Mouse (Mus musculus): ENCODE results near the gene Vmp1.
A peak's percentile ranks its signal among the peaks of the same experiment; 100 is the strongest.

Gene Vmp1

DNA sequence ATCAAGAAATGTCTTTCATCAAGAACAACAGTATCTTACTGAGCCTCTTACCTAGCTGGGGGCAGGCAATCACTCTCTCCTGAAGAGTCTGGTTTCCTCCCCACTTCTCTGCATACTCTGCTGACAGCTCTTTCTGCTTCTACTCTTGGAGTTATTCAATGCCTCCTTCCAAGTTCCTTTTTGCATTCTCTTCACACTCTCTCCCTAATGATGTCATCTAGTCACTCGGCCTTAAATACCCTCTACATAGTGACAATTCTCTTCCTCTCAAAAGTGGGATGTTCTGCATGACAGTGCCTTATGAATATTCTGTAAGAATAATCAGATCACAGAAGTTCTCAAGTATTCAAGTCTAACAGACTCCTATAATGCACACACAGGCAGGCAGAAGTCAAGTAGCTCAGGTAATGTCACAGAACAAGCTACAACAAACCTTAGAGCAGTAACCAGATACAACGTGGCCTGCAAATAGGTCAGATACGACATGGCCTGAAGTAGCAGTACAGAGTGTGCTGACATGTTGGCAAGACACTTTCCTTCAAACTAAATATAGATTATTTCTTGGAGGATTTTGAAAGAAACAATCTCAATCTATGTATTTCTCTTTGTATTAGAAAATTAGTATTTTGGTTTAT, 12.5 kb downstream of the Vmp1 start:
- DNase-seq = no peak

DNA sequence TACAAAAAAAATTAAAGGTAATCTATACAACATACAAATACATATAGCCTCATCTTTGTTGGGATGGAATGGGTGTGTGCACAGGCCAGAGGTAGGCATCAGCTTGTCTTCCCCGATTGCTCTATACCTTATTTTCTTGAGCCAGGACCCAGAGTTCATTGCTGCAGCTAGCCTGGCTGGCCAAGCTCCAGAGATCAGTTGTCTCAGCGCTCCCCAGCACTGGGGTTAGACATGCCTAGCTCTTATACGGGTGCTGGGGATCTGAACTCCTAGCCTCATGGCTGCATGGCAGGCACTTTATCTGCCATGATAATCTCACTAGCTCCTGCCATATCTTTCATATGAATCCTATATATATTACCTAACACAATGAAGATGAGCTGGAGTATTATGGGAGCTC, 15.5 kb downstream of the Vmp1 start:
- DNase-seq = no peak

DNA sequence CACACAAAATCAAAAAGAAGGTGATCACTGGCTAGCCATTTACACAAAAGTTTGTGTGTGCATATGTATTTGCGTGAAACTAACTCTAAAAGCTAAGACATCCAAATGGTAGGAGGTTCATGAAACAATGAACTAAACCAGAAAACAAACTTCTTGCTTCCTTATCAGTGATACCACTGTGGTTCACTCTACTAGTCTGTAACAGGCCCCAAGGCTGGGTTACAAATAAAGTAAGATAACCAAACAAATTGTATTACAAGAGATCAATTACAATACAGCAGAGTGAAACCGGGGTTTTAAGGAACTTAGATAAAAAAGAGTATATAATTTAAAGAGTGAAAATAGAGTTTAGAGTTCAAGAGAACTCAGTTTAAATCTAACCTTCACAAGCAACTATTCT, 16.1 kb downstream of the Vmp1 start:
- DNase-seq = no peak

DNA sequence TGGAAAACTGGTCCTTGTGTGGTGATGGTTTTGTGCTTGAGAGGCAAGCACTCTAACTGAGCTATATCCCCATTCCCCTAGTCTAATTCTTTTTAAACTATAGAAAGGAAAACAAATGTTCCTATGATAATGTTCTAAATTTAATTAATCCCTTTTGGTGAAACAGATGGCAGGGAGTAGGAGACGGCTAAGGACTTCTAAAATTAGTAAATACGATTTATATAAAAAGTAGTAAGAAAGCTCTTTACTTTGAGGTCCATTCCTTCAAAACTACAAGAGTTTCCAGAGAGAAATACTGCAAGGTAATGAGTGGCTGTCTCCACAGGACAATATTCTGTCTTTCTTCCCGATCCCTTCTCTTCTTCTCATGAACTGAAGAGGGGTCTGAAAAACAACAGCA, 19.2 kb downstream of the Vmp1 start:
- DNase-seq = no peak

DNA sequence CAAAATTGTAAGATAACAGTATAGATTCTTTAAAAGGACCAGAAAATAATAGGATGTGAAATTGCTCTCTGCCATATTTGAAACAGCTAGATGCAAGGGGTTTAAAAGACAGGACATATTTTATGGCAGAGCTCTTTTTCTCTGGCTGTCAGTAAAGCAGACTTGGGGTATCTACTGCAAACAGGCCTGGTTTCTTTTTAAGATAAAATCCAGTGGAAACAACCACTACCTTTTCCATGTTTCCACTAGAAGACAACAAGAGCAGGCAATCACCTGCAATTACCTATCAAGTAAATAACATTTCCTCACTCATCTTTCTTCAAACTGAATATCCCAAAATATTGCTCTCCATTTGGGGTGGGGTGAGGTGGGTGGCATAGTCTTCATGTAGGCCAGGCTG, 19.7 kb downstream of the Vmp1 start:
- no peak for DNase-seq

DNA sequence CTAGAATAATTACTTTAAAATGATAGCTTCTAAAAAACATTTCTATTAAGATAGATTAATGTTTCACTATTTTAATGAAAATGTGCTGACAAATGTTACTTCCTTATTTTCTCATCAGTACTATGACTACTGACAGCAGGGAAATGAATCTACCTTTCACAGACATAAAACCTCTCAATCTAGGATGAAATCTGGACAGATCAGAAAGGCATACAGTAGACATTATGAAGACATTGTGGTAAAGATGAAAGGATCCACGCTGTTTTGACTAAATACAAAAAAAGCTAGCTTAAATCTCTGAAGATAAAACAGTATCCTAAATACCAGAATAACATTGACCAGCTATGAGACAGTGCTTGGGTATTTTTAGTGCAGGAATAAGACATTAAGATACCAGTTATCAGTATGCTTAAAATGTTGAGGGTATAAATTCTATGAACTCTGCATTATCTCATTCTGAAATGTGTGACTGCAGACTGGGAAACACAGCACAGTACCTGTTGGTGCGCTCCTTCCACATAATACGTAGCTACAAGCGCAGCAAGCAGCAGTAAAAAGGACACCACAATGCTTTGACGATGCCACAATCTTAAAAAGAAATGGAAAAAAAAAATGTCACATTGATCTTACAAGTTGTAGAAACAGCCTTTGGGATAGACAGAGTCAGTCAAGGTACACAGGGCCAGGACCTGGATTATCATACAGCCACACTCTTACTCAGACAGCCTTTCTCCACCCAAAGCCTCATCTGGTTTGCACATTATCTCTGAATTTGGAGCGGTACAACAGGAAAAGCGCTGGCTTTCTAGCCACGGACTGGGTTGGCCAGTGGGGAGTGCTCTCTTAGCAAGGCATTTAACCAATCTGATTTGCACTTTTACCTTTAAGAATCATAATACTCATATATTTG, 20.4 kb downstream of the Vmp1 start:
- peak; percentile 85 for DNase-seq

DNA sequence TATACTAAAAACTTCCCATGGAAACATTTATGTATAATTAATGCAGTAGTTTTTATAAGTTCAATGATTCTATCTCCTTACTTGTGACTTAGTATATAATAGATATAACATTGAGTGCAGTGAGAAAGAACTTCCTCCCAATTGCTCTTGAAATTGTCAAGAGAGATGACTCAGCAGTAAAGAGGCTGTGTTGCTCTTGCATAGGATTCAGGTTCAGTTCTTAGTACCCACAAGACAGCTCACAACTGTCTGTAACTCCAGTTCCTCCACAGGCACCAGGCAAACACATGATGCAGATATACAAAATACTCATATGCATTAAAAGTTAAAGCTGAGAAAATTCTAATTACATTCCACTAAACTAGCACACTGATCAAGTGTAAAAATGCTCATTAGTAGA, 25.8 kb downstream of the Vmp1 start:
- DNase-seq = no peak

DNA sequence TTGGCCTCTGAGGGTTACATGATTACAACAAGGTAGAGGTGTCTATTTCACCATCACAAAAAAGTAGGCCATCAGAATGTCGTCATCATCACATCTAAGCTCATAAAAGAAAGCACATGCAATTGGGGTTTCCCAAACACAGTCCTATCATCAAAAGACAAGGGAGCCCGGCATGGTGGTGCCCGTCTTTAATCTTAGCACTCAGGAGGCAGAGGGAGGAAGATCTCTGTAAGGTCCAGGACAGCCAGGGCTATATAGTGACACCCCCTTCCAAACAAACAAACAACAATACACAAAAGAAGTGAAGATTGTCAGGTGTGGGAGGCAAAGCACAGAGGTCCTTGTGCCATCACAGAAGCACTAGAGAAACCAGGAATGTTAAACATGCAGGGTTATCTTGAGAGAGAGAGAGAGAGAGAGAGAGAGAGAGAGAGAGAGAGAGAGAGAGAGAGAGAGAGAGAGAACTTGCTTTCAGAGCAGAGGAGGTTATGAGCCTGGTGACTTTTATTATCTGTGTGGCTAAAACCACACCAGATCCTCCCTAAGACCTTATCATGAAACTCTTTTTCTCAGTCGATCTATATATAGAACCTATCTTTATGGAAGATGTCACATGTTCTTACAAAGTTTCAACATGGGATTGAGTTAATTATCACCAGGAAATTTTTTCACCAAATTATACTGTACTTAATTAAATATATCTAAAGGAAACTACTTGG, 26.6 kb downstream of the Vmp1 start:
- no peak for DNase-seq

DNA sequence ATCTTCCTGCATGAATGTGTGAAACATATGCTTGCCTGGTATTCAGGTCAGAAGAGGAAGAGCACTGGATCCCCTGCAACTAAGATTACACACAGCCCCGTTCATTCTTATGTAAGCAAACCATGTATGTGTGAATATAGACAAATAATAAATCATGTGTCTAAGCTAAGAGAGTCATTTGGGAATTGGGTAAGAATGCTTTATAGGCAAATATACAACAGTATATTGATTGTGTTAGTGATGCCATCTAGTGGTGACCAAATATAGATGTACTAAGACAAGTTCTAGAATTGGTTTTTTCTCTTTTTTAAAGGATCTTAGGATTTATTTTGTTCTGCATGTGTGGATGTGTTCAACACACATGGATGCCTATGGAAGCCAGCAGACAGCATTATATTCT, 28.0 kb downstream of the Vmp1 start:
- DNase-seq = no peak

DNA sequence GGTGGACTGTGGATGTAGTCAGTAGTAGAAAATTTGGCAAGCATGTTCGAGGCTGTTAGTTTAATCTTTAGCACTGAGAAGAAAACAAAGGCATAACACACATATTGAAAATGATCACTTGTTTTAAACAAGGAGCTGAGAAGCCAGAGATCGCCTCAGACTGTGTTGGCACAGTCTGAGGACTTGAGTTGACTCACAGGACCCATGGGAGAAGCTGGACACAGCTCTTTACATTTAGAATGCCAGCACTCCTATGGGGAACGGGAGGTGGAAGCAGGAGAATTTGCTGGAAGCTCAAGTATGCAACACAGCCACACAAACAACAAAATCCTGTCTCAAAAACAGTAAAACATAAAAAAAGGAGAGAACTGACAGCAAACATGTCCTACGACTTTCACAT, 29.5 kb downstream of the Vmp1 start:
- no peak for DNase-seq

DNA sequence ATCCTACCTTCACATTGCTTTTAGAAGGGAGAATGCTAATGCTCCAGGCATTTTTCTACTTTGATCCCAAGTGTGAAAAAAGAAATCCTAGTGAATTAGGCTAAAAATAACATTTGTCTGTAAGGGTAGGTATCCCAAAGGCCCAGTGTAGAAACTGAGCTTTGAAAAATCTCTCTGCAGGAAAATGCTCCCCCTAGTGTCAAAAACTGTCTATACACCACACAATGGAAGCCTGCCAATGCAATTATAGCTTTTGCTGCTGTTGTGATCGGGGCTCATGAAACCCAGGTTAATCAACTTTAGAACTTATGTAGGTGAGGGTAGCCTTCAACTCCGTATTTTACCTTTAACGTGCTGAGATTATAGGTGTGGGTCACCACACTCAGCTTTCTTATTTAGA, 30.2 kb downstream of the Vmp1 start:
- DNase-seq = peak; percentile 43

DNA sequence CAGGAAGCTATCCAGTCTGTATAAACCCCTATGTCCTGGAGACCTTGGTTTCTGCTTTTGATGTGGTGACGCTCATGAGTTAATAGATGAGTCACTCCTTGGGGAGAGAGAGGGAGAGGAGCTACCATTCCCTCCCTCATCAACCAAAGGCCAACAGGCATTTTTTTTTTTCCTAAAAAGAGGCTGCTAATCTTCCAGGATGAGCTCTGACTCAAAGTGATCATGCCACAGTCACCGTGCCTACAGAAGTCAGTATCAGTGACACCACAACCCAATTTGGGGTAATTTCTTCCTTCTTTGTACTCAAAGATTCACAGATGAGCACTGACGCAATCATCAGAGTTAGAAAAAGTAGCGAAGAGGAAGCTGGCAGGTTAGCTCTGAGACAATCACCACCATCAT, 31.1 kb downstream of the Vmp1 start:
- no peak for DNase-seq

DNA sequence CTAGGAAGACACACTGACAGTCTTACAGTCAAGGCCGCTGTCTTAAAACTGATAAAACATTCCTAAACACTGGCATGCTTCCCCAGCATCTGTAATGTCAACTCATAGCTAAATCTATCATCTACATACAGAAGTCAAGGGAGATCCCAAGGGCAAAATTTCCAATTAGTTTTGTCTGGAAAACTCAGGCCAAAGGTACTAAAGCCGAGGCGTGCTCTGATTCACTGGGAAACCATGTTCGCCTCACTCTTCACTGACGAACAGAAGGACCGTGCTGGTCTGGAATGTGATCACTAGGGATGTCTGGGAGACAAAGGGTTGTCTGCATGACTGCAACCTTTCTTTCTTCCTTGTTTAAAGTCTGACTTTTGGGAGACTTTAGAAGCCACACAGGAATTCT, 33.0 kb downstream of the Vmp1 start:
- DNase-seq = no peak

DNA sequence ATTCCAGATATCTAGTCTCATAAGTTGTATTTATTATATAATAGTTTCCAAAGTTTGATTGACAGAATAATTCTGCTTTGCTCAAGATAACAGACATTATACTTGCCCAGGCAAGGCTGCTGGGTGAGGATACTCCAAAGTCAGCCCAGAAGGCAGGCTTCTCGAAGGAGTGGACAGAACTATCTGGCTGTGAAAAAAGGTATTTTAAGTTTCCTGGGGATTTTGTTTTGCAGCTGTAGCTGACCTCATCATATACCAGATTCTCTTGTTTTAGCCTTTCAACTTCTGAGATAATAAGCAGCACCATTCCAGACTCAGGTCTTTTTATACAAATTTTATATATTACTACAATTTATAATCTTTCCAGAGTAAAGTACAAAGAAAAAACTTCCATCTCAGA, 34.1 kb downstream of the Vmp1 start:
- DNase-seq = no peak

DNA sequence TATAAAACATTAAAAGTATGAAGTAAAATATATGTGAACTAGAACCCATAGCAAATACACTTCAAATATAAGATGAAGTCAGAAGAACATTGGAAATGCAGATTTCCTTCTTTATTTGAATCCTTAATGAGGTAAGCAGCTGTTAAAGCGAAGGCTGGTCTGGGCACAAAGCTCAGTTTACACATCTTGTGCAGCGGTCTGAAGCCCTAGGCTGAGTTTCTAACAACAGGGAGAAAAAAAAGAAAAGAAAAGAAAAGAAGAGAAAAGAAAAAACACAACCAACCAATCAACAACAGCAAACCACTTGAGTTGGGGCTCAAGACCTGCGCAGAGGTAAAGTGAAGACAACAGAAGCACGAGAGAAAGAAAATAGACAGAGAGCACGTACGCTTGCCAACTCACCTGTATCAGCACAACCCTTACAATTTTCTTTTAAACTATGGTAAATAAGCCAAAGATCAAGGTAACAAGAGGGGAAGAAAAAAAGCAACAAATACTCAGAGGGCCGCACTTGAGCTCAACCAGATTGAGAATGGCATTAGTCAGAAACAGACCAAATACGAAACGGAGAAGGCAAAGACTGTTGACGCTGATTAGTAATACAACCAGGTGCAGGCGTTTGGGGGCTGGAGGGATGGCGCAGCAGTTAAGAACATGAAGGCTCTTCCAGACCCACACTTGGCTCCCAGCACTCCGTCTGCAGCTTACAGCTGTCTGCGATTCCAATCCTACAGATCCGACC, 35.8 kb downstream of the Vmp1 start:
- no peak for DNase-seq

DNA sequence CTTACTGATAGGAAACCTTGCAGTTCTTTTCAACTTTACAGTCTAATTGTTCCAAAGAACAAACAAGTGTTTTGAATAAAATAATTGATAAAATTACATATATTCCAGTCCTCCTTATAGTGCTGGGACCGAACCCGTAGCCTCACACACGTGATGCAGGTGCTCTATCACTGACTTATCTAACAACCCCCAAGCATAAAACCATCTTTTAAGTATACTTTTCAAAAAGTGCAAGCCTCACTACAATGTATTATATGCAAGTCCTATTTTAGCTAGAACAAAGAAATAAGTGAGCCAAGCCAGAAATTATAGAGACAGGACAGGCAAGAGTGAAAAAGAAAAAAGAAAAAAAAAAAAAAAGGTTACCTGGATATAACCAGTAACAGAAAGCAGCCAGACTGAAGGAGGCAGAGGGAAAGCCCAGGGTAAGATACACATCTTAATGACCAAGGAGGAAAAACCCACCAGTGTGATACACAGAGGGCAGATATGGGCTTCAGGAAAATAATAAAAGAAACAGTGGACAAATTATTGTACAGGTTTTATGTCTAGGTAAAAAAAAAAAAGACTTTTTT, 36.7 kb downstream of the Vmp1 start:
- no peak for DNase-seq

DNA sequence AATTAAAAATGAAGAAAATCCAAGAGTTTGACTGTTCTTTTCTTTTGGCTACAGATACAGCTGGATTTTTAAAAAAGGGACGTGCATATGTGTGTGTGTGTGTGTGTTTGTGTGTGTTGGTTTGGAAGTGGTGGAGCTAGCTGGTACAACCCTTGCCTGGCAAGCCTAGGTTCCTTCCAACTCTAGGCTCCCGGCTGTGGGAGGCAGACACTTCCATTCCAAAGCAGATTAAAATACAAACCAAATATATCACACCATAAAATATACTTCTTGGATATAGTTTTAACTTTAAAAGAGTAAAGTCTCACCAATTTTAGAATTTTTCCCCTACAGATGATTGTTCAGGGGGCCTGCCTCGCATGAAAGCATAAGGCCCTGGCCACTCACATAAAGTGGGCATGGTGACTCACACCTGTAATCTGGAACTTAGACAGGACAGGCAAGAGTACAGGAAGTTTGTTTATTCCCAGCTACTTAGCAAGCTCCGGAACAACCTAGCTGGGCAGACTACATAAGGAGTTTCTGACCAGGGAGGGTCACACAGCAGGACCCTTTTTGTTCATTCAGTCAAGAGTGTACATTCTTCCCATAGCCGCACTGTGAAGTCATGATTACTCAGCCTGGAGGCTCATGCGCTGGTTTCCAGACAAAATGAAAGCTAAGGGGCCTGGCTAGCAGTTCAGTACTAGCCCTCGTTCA, 37.4 kb downstream of the Vmp1 start:
- no peak for DNase-seq

DNA sequence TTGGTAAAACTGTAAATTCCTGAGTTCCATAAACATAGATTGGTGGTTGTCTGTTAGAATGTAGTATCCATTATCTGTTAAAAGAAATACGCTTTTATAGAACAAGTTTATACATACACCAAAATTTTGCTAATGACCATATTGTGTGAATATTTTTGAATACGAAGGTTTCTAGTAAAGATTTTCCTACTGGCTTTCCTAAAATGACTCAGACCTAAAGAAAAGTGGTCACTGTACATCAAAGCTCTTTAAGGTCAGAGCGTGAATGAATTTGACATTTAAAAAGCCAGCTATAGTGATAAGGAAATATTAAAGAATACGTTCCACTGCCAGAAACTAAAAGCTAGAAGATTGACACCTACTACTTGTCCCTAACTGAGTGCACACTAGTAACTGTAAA, 39.1 kb downstream of the Vmp1 start:
- no peak for DNase-seq

DNA sequence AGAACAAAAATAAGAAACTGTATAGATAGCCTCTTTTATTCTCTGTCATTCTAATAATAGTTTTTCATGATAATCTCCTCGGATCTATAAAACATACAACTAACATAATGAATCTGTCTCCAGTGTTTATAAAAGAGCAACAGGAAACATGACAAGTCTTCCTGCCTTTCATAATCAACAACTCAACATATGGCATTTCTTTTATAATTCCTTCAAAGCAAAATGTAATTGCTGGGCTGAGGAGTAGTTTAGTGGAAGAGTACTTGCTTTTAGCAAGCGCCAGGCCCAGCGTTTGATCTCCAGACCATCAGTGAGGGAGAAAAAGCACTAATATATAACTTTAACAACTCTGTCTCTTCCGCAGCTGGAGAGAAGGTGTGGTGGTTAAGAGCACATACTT, 41.9 kb downstream of the Vmp1 start:
- DNase-seq = no peak

DNA sequence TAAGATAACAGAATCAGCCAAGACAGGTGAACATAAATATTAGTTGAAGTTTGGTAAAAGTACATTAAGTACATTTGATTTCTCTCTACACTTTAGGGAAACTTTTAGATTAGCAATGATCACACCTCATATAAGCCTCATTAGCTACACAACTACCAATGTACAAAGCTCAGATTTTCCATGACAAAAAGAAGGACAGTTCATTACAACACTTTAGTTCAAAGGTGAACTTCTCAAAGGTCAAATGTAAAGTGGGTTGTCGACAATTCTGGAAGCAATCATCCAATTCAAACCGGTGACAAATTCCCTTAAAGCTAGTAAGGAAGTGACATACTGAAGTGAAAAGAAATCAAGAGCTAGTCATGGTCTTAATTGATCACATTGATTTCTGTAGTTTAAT, 45.9 kb downstream of the Vmp1 start:
- no peak for DNase-seq

DNA sequence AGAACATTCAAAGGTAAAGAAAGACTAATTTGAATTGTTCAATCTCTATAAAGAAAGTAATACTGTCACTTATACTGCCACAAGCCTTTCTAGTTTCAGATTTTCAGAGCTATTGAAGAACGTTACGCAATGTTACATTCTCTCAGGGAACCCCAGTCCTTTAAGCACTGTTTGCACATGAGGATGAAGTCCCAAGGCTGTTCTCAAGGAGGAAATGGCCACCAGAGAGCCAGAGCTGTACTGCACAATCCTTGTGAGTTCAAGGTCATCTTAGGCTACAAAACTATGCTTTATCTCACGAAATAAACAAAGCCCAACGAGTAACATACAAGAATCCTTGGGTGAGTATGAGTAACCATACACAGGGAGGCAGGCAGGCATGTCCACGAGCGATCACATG, 49.2 kb downstream of the Vmp1 start:
- DNase-seq = no peak

DNA sequence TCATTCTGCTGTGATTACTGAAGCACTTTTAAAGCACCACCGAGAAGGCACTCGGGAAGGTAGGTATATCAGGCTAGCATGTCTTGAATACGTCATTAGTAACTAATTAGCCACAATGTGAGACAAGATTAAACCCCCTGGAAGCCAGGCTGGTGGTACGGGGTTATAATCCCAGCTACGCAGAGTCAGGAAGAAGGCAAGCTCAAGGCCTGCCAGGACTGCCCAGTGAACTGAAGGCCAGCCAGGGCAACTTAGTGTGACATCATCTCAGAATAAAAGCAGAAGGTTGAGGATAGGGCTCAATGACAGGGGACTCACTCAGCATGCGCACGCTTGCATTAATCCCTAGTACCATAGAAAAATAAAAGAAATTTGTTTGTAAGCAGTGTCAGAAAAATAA, 53.7 kb downstream of the Vmp1 start:
- no peak for DNase-seq
